ENCODE assay signal across 21 mouse cellular contexts in the genomic region with DNA sequence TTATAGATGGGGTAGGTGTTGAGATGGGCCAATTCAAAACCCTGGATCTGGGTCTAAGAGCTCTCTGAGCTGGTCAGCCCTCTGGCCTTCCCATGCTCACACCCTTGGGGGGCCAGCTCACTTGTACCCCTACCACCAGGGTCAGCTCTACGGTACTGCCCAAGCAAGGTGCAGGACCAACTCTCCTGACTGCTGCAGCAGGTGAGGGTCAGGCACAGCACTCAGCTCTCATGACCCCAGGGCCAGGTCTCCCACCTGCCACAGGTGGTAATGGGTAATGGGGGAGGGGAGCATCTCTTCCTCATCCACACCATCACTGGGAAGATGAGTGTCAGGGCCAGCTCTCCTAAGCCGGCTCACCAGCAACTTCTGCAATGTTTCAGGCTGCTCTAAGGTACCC. TPM values are rescaled to one million over a fixed set of nuclear protein-coding genes. Genes with fewer than 3 reads are reported as not detected.
DNase-seq lines count a peak whose midpoint lies in the region; ATAC-seq and TF ChIP-seq lines count a peak whose summit lies in the region.
"Had no signal": no experiment of that assay in that cellular context is flagged by ENCODE, and none has a peak within 500 bp of the region (broad histone marks: within the 10 kb centered on the region; RNA-seq: fewer than 3 reads in every experiment).

No protein-coding gene starts in this region.

- no peak for TF ChIP-seq CTCF in cerebellum, adult 2 months (IDR thresholded peaks at IDR 0.05; ENCODE audit: borderline replicate concordance, insufficient read depth, low read depth, low read length)

- no peaks in the 10 kb centered on the region for H3K36me3 ChIP-seq in lung, embryonic 16.5 days (ENCODE audit: control insufficient read depth, insufficient read depth, low read length)
- H3K36me3 ChIP-seq: embryonic facial prominence, embryonic 13.5 days; forebrain, embryonic 15.5 days; G1E had no signal

- ATAC-seq in lung, embryonic 16.5 days (ENCODE audit: low read depth): 0 out of 2 replicates have a peak, but pooled peaks have one; percentile 31
- ATAC-seq: activated CD4-positive, CD25-positive, alpha-beta regulatory T cell, adult 4 months; CD4-positive, CD25-positive, alpha-beta regulatory T cell, adult 4 months; forebrain, embryonic 13.5 days; forebrain, embryonic 15.5 days; forebrain, postnatal 0 days; Patski had no signal

- TF ChIP-seq POLR2A in cerebellum, adult 2 months (IDR thresholded peaks at IDR 0.05; ENCODE audit: borderline replicate concordance, insufficient read depth, low read length): no peak

- no peaks in the 10 kb centered on the region for H3K27me3 ChIP-seq in cerebellum, adult 2 months (ENCODE audit: control insufficient read depth, insufficient read depth, low read length)
- no peaks in the 10 kb centered on the region for H3K27me3 ChIP-seq in lung, embryonic 16.5 days (ENCODE audit: control insufficient read depth, insufficient read depth, low read depth, low read length)
- H3K27me3 ChIP-seq: CH12.LX; embryonic facial prominence, embryonic 13.5 days; forebrain, embryonic 13.5 days; forebrain, embryonic 15.5 days; Patski had no signal

- no peak overlapping the region for H3K4me3 ChIP-seq in cerebellum, adult 2 months (replicated peaks; ENCODE audit: insufficient read depth, low read depth, low read length)
- no peak overlapping the region for H3K4me3 ChIP-seq in lung, embryonic 16.5 days (ENCODE audit: low read length)
- H3K4me3 ChIP-seq: embryonic facial prominence, embryonic 13.5 days; forebrain, embryonic 13.5 days; forebrain, embryonic 15.5 days had no signal

- no peak overlapping the region for H3K9ac ChIP-seq in lung, embryonic 16.5 days (ENCODE audit: low read length)
- H3K9ac ChIP-seq: embryonic facial prominence, embryonic 13.5 days; forebrain, embryonic 13.5 days; forebrain, embryonic 15.5 days; forebrain, postnatal 0 days had no signal

- intact Hi-C loops in heart, postnatal 14 days (cut with DNase I): no loop called here

- no peak overlapping the region for H3K4me2 ChIP-seq in lung, embryonic 16.5 days (ENCODE audit: low read depth, low read length)
- H3K4me2 ChIP-seq: embryonic facial prominence, embryonic 13.5 days; forebrain, embryonic 13.5 days; forebrain, embryonic 15.5 days had no signal

- peaks cover 38% of the 10 kb centered on the region for H3K4me1 ChIP-seq in cerebellum, adult 2 months (ENCODE audit: control insufficient read depth, insufficient read depth, low read length)
- no peaks in the 10 kb centered on the region for H3K4me1 ChIP-seq in lung, embryonic 16.5 days (replicated peaks; ENCODE audit: control insufficient read depth, insufficient read depth, low read length)
- H3K4me1 ChIP-seq: embryonic facial prominence, embryonic 13.5 days; forebrain, embryonic 13.5 days; forebrain, embryonic 15.5 days had no signal

- H3K9me3 ChIP-seq in lung, embryonic 16.5 days (ENCODE audit: control insufficient read depth, low read length): no peaks in the 10 kb centered on the region
- H3K9me3 ChIP-seq: embryonic facial prominence, embryonic 13.5 days; forebrain, embryonic 13.5 days; forebrain, embryonic 15.5 days had no signal

- H3K27ac ChIP-seq in cerebellum, adult 2 months (ENCODE audit: insufficient read depth, low read length): 0 out of 2 replicates have a peak overlapping the region, but pooled peaks have one; percentile 34
- no peak overlapping the region for H3K27ac ChIP-seq in lung, embryonic 16.5 days (ENCODE audit: low read length)
- H3K27ac ChIP-seq: embryonic facial prominence, embryonic 13.5 days; forebrain, embryonic 13.5 days; forebrain, embryonic 15.5 days had no signal

- 89% methylated on average over 2 of the region's 2 CpGs for WGBS in cerebellum, adult 2 months
- WGBS in lung, embryonic 16.5 days: 92% methylated on average over 2 of the region's 2 CpGs

- DNase-seq in cerebellum, adult 2 months: peak in 1 of 2 experiments; percentile 14
- no peak for DNase-seq in cerebellum, adult 9-10 months
- DNase-seq in heart, adult 11 months: peak; percentile 72
- no peak for DNase-seq in heart, postnatal 14 days
- no peak for DNase-seq in lung, postnatal 14 days
- DNase-seq: adrenal gland, adult 8-10 months; adrenal gland, postnatal 14 days; adrenal gland, postnatal 36 days; B cell, adult 2 months; cerebellum, adult 8-10 months; cerebellum, postnatal 10 days; forebrain, postnatal 0 days had no signal

RNA-seq across cellular contexts. Expression of a gene that starts 17.5 kb away (rescaled TPM):
- 192 and 200 TPM in 2 replicates for polyA plus RNA-seq in cerebellum, adult 2 months (2012; rRNA removed)
- total RNA-seq in heart, postnatal 14 days (2021): 10 to 100 TPM; 18.9 to 19.3 TPM
- polyA plus RNA-seq in lung, embryonic 16.5 days (2015; fragmentation: Nextera tagmentation; extraction: Ambion mirVana): 3.7 and 6.8 TPM in 2 replicates
- polyA plus RNA-seq: G1E had no signal

Comparison
In these comparisons a context has a peak if more than half of its experiments do, and no peak if none do; other contexts are left out.
1. RNA of a gene that starts 17.5 kb away (polyA plus RNA-seq): 192 to 200 TPM in cerebellum, adult 2 months; 3.7 to 6.8 TPM in lung, embryonic 16.5 days; every median in the first group is over 10 times any median in the second.